Mouse (Mus musculus) hindbrain, embryonic 12.5 days (tissue): ENCODE results near the gene Ifi213. TPM values are rescaled to one million over a fixed set of nuclear protein-coding genes. Genes with fewer than 3 reads are reported as not detected.
"Not testable (repeated sequence)": the region's sequence is repeated elsewhere in the genome, so short reads cannot be mapped to it uniquely, and the experiment has no call there.

Experiments
- ATAC-seq: fragments of 200-750 bp; cut with Nextera tagmentation; 2 replicates; pipeline ENCODE4 v1.8.0; 2017; ENCODE audit warnings: moderate TSS enrichment; ENCODE audit not compliant: low FRiP score
- H3K27ac ChIP-seq: fragments of 300-500 bp; sonication (generic); 2 replicates; pipeline ENCODE4 v1.5.1; 2016; ENCODE audit warnings: mild to moderate bottlenecking
- H3K27me3 ChIP-seq: fragments of 300-500 bp; sonication (generic); 2 replicates; pipeline ENCODE4 v1.6.1; 2016; ENCODE audit warnings: mild to moderate bottlenecking
- H3K36me3 ChIP-seq: fragments of 300-500 bp; sonication (generic); 2 replicates; pipeline ENCODE4 v1.6.1; 2016; ENCODE audit warnings: mild to moderate bottlenecking
- H3K4me1 ChIP-seq: fragments of 300-500 bp; sonication (generic); 2 replicates; pipeline ENCODE4 v1.6.1; 2016
- H3K4me2 ChIP-seq: fragments of 300-500 bp; sonication (generic); replicated peaks from 2 replicates; pipeline ENCODE4 v1.6.1; 2016; ENCODE audit warnings: mild to moderate bottlenecking
- H3K4me3 ChIP-seq: fragments of 300-500 bp; sonication (generic); 2 replicates; pipeline ENCODE4 v1.5.1; 2016; ENCODE audit warnings: mild to moderate bottlenecking
- H3K9ac ChIP-seq: fragments of 300-500 bp; sonication (generic); 2 replicates; pipeline ENCODE4 v1.6.1; 2016; ENCODE audit warnings: mild to moderate bottlenecking, moderate library complexity
- H3K9me3 ChIP-seq: fragments of 300-500 bp; sonication (generic); replicated peaks from 2 replicates; pipeline ENCODE4 v1.6.1; 2016; ENCODE audit warnings: mild to moderate bottlenecking
- WGBS: fragments of 180-500 bp; shearing (Covaris S2); methylation state at CpG from one replicate; pipeline ENCODE4 v1.1.7; 2016; 5-methylcytosine and 5-hydroxymethylcytosine counted together
- microRNA-seq: library from miRNA; unstranded; fragments of <30 nt; microRNA quantifications from one replicate; pipeline ENCODE4, GENCODE M21; 2017
- polyA plus RNA-seq: library from polyadenylated mRNA; unstranded; fragments of >200 nt; fragmentation: Nextera tagmentation; extraction: Ambion mirVana; gene quantifications from 2 replicates; pipeline ENCODE4 v1.2.1, GENCODE M21; 2016

Ifi213 gene
- polyA plus RNA-seq, 1 experiment from 2014 or later, result not detected

GRCm38 (mm10) chr1:173548798-173549197, 50.3 kb downstream of the Ifi213 start:
- not testable (repeated sequence) for H3K4me2 ChIP-seq, ATAC-seq

GRCm38 (mm10) chr1:173535791-173536190, 63.3 kb downstream of the Ifi213 start, which contains the start of gene Ifi214:
Ifi214 (minus strand) TSS chr1:173535957.
- not testable (repeated sequence) for ATAC-seq, H3K36me3 ChIP-seq, H3K27ac ChIP-seq, H3K27me3 ChIP-seq, H3K4me3 ChIP-seq, H3K9ac ChIP-seq, H3K4me2 ChIP-seq, H3K9me3 ChIP-seq, H3K4me1 ChIP-seq
- 90% methylated on average over 3 of the region's 3 CpGs for WGBS

More at GRCm38 (mm10) chr1:173548798-173549197, 50.3 kb downstream of the Ifi213 start:
- H3K27ac ChIP-seq, H3K4me3 ChIP-seq, H3K36me3 ChIP-seq, H3K9me3 ChIP-seq, H3K27me3 ChIP-seq, H3K9ac ChIP-seq, H3K4me1 ChIP-seq: not testable (repeated sequence)
- WGBS, result 88% methylated on average over 3 of the region's 3 CpGs

GRCm38 (mm10) chr1:173521452-173521851, 77.6 kb downstream of the Ifi213 start:
- no peak overlapping the region for H3K4me2 ChIP-seq
- no peak overlapping the region for H3K4me3 ChIP-seq
- H3K27me3 ChIP-seq, result no peaks in the 10 kb centered on the region
- no peak for ATAC-seq
- no peak overlapping the region for H3K9ac ChIP-seq
- no peaks in the 10 kb centered on the region for H3K9me3 ChIP-seq
- H3K36me3 ChIP-seq, result no peaks in the 10 kb centered on the region
- H3K4me1 ChIP-seq, result no peaks in the 10 kb centered on the region
- no peak overlapping the region for H3K27ac ChIP-seq

Small RNA genes within 50 kb of the gene (microRNA-seq; reads per million reads assigned to microRNA genes)
- gene Gm44339 (not detected), gene Gm44481 (not detected)

Other genes starting within 250 kb of the Ifi213 start
- gene Aim2, start 248.4 kb downstream of the Ifi213 start, polyA plus RNA-seq, result 3.2 and 3.9 TPM in 2 replicates
- 20.1 and 25.7 TPM in 2 replicates for gene Cadm3, start 231.6 kb downstream of the Ifi213 start, polyA plus RNA-seq
- not detected in 2 replicates for gene Ifi206, start 108.2 kb downstream of the Ifi213 start, polyA plus RNA-seq
- not detected in 2 replicates for gene Ifi214, start 63.3 kb downstream of the Ifi213 start, polyA plus RNA-seq
- 0.09 TPM in 1 of 2 replicates, not detected in the other for gene Ifi209, start 31.6 kb upstream of the Ifi213 start, polyA plus RNA-seq
- not detected in 2 replicates for gene Ifi208, start 74.4 kb upstream of the Ifi213 start, polyA plus RNA-seq
- gene Ifi207, start 142.5 kb upstream of the Ifi213 start, polyA plus RNA-seq, result 0.22 and 0.33 TPM in 2 replicates
- 0.77 and 1.5 TPM in 2 replicates for gene Ifi204, start 167.7 kb upstream of the Ifi213 start, polyA plus RNA-seq